7 mouse cellular contexts compared by ENCODE assay signal in the genomic region with DNA sequence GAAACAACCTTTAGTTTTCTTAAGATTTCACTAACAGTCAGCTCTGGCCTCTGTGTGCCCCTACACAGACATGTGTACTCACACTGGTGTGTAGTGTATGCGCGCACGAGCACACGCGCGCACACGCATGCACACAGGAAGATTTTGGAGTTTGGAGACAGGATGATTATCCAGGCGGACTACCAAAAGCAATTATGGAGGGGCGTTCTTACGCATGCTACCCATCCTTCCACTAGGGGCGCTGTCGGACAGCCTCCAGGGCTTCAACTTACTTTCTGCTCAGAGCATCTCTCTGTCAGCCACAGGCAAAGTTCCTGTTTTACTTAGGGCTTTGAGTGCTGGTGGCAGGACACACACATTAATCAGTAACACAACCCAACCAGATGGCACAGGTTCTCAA. TPM values are rescaled to one million over a fixed set of nuclear protein-coding genes. Genes with fewer than 3 reads are reported as not detected.
DNase-seq lines count a peak whose midpoint lies in the region; ATAC-seq and TF ChIP-seq lines count a peak whose summit lies in the region.

No protein-coding gene starts in this region.

- no peaks in the 10 kb centered on the region for H3K9me3 ChIP-seq in E14TG2a.4 (ENCODE audit: low read length)
- H3K9me3 ChIP-seq in kidney, embryonic 14.5 days (ENCODE audit: control insufficient read depth, low read length): no peaks in the 10 kb centered on the region
- no peaks in the 10 kb centered on the region for H3K9me3 ChIP-seq in liver, embryonic 14.5 days (ENCODE audit: control insufficient read depth, low read length)

- WGBS in kidney, embryonic 14.5 days: 52% methylated on average over 12 of the region's 12 CpGs
- 43% methylated on average over 12 of the region's 12 CpGs for WGBS in liver, embryonic 14.5 days (ENCODE audit: insufficient replicate concordance)

- H3K4me3 ChIP-seq in E14TG2a.4 (replicated peaks; ENCODE audit: low read length): no peak overlapping the region
- no peak overlapping the region for H3K4me3 ChIP-seq in kidney, embryonic 14.5 days (ENCODE audit: low read length)
- H3K4me3 ChIP-seq in liver, embryonic 14.5 days (ENCODE audit: insufficient read depth in 1 of 2, low read depth in 2 of 2, low read length in 2 of 2): no peak overlapping the region

- no peak overlapping the region for H3K9ac ChIP-seq in kidney, embryonic 14.5 days (ENCODE audit: low read depth, low read length)
- no peak overlapping the region for H3K9ac ChIP-seq in liver, embryonic 14.5 days (replicated peaks)

- H3K4me1 ChIP-seq in E14TG2a.4 (replicated peaks; ENCODE audit: low read depth, low read length): peaks cover 11% of the 10 kb centered on the region
- H3K4me1 ChIP-seq in kidney, embryonic 14.5 days (ENCODE audit: control insufficient read depth, insufficient read depth, low read length): no peaks in the 10 kb centered on the region
- H3K4me1 ChIP-seq in liver, embryonic 14.5 days (replicated peaks; ENCODE audit: control insufficient read depth in 2 of 2, insufficient read depth in 2 of 2, low read length in 1 of 2): peaks cover 30% of the 10 kb centered on the region in 2 experiments

- no peaks in the 10 kb centered on the region for H3K27me3 ChIP-seq in E14TG2a.4 (ENCODE audit: insufficient read depth, low read length)
- H3K27me3 ChIP-seq in kidney, embryonic 14.5 days (ENCODE audit: control insufficient read depth, insufficient read depth, low read length): no peaks in the 10 kb centered on the region
- H3K27me3 ChIP-seq in liver, embryonic 14.5 days (ENCODE audit: control insufficient read depth, insufficient read depth, low read length): no peaks in the 10 kb centered on the region

- DNase-seq in NIH3T3 (ENCODE audit: low read depth): peak; percentile 53
- peak; percentile 82 to 86 for DNase-seq in cerebellum, postnatal 10 days
- DNase-seq in frontal cortex, postnatal 25 days (ENCODE audit: low spot score in 2 of 2): peak; percentile 23 to 31
- peak; percentile 57 to 59 (median 58) for DNase-seq in liver, embryonic 14.5 days (ENCODE audit: low read depth in 3 of 3, low spot score in 3 of 3)
- peak; percentile 88 for DNase-seq in retina, postnatal 1 day

- peak; percentile 96 for TF ChIP-seq CTCF in E14TG2a.4 (conservative IDR thresholded peaks at IDR 0.05; ENCODE audit: low read length)
- peak; percentile 98 for TF ChIP-seq CTCF in liver, embryonic 14.5 days (IDR thresholded peaks at IDR 0.05; ENCODE audit: low read depth)

- H3K4me2 ChIP-seq in kidney, embryonic 14.5 days (replicated peaks; ENCODE audit: low read depth, low read length): no peak overlapping the region
- no peak overlapping the region for H3K4me2 ChIP-seq in liver, embryonic 14.5 days (ENCODE audit: low read depth)

- no peaks in the 10 kb centered on the region for H3K36me3 ChIP-seq in E14TG2a.4 (ENCODE audit: insufficient read depth, low read length)
- H3K36me3 ChIP-seq in kidney, embryonic 14.5 days (ENCODE audit: control insufficient read depth, insufficient read depth, low read length): no peaks in the 10 kb centered on the region
- H3K36me3 ChIP-seq in liver, embryonic 14.5 days (replicated peaks; ENCODE audit: control insufficient read depth, insufficient read depth, low read depth): no peaks in the 10 kb centered on the region

- no peak overlapping the region for H3K27ac ChIP-seq in kidney, embryonic 14.5 days (ENCODE audit: low read depth, low read length)
- H3K27ac ChIP-seq in liver, embryonic 14.5 days: no peak overlapping the region

- ATAC-seq in kidney, embryonic 14.5 days (ENCODE audit: low FRiP score, low TSS enrichment): peak; percentile 49; the same call in 1 of the 2 replicates
- no peak for ATAC-seq in liver, embryonic 14.5 days (ENCODE audit: insufficient read depth)

- TF ChIP-seq EP300 in liver, embryonic 14.5 days (IDR thresholded peaks at IDR 0.05; ENCODE audit: low read depth): no peak

RNA-seq across cellular contexts. Expression of a gene that starts 57.6 kb away (rescaled TPM):
- polyA plus RNA-seq in kidney, embryonic 14.5 days (2014; fragmentation: Nextera tagmentation; extraction: Ambion mirVana): 27.0 and 30.3 TPM in 2 replicates
- 6.5 and 14.3 TPM in 2 replicates for polyA plus RNA-seq in liver, embryonic 14.5 days (2012; rRNA removed)
- polyA plus RNA-seq in liver, embryonic 14.5 days (2014; fragmentation: Nextera tagmentation; extraction: Ambion mirVana): 26.8 and 33.4 TPM in 2 replicates

Comparison
In these comparisons a context has a peak if more than half of its experiments do, and no peak if none do; other contexts are left out.
1. DNase-seq: peak in every context shown above with its lines; median percentile 88 in retina, postnatal 1 day; 84 in cerebellum, postnatal 10 days; 58 in liver, embryonic 14.5 days; 53 in NIH3T3; 27 in frontal cortex, postnatal 25 days.